Mouse (Mus musculus) regulatory T cell (primary cell): ENCODE data around the gene Spindoc.

Experiments
- in situ Hi-C: fragments of 300-600 bp; cut with MboI, MseI; formaldehyde crosslinking; loops from one replicate; pipeline ENCODE4 v1.15.1; 2025; ENCODE audit warnings: high pct_unique_total_duplicates

The Spindoc gene

GRCm38 (mm10) chr19:7339867-7340266 is 42.9 kb downstream of the Spindoc start:
- in situ Hi-C loops: loop anchor here (10.0 kb wide), 2 partner anchors 105 to 275 kb away; no protein-coding TSS in a partner anchor

DNA sequence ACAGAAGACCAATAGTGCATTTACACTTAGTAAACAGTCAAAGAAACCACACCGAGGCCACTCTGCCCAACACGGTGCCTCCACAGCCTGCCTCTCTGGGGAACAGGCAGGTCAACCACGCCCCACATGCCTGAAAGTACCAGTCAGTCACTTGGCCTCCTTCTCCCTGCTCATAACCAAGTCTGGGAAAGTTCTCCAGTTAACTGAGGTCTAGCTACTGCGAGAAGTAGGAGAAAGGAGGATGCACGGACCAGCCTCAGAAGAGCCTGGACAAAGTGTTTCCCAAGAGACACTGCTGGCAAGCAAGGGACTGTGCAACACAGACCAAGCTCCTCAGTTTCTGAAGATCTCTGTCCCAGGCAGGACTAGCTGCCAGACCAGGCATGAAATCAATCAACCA is 43.8 kb downstream of the Spindoc start:
- in situ Hi-C loops: loop anchor here (10.0 kb wide), 1 partner anchor 274 kb away; no protein-coding TSS in a partner anchor

DNA sequence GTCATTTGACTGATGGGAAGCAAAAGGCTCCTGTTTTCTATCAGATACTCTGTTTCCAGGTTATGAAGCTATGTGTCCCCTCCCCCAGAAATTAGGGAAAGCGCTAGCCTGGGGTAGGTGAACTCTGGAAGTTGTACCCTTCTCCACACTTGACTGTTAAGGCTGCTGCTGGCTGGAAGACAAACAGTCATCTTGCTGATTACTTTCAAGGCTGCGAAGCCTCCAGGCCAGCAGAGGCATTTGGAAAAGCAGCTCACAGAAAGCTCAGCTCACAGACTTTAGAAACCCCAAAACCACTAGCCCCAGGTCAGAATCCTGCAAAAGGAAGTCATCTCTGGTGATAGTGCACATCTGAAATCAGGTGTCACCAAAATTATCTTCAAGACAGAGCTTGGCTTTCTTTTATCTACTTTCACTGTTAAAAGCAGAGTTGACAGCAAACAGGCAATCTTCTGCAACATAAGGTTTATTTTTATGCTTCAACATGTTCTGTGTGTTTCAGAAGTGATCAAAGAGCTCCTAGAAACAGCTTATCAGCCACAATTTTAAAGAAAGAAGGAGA is 44.9 kb downstream of the Spindoc start:
- in situ Hi-C loops: loop anchor here (10.0 kb wide), 1 partner anchor 273 kb away; no protein-coding TSS in a partner anchor

GRCm38 (mm10) chr19:7335656-7336055 is 47.1 kb downstream of the Spindoc start:
- in situ Hi-C loops: loop anchor here (10.0 kb wide), 1 partner anchor 271 kb away; no protein-coding TSS in a partner anchor

GRCm38 (mm10) chr19:7334049-7334448 is 48.7 kb downstream of the Spindoc start:
- in situ Hi-C loops: loop anchor here (5.0 to 10.0 kb wide), 2 partner anchors 47 to 269 kb away; no protein-coding TSS in a partner anchor

- in situ Hi-C loops: no loop called here
These were observed 61.4 kb downstream of the Spindoc start for GRCm38 (mm10) chr19:7321391-7321790.

DNA sequence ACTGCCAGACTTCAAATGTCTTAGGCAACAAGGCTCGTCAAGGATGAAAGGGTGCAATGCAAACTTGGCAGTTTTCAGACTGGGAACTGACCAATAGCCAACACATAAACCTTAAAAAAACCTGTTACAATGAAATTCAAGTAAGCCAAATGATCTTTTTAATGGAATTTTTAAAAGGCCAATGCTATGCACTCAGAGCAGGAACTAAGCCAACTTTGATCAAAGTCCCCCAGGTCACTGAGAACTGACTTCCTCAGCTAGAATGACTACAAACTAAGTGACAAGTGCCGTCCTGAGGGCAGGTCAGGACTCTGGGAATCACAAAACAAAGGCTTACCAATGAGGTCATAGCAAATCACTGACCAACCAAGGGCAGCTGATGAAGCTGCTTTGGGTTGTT is 62.6 kb downstream of the Spindoc start:
- in situ Hi-C loops: no loop called here

GRCm38 (mm10) chr19:7317716-7318115 is 65.1 kb downstream of the Spindoc start:
- in situ Hi-C loops: no loop called here

DNA sequence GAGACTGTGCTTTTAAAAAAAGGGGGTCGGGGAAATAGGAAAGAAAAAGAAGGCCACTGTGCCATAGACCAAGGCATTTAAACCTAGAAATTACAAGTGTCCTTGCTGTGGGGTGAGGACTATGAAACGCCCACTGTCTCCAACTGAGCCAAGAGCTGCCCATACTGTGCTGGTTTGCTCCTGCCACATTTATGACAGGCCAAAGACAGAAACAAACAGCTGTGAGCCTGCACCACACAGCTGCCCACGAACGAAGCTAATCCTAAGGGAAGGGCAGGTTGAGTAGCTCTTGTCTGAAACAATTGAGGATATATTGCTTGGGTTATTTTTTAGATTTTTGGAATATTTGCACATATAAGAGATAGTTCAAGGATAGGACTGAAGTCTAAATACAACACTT is 66.0 kb downstream of the Spindoc start:
- in situ Hi-C loops: no loop called here

- in situ Hi-C loops: no loop called here
These were observed 67.2 kb downstream of the Spindoc start for GRCm38 (mm10) chr19:7315587-7315984.

DNA sequence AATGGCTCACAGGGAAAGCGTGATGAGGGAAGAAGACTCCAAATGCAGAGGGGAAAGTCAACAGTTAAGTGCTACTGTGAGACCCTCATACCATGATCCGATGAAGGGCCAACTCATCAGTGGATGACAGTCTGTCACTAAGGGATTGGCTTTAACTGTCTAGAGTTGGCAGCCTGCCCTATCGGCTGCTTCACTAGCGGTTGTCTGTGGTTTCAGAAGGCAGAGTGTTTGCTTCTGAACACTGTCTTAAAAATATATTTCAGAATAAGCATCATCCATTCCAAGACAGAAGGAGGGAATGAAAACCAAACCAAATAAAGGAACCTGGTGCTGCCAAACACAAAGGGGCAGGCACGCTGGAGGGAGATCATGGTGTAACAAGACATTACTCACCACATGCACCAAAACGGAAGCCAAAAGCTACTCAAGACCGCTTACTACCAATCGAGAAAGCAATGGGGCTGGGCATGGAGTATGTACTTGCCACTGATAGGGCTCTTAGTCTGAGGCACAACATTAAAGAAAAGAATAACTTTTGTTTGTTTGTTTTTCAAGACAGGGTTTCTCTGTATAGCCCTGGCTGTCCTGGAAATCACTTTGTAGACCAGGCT is 67.7 kb downstream of the Spindoc start:
- in situ Hi-C loops: no loop called here

GRCm38 (mm10) chr19:7313660-7314059 is 69.1 kb downstream of the Spindoc start:
- in situ Hi-C loops: no loop called here

- in situ Hi-C loops: no loop called here
These were observed 71.5 kb downstream of the Spindoc start for GRCm38 (mm10) chr19:7311306-7311705.

DNA sequence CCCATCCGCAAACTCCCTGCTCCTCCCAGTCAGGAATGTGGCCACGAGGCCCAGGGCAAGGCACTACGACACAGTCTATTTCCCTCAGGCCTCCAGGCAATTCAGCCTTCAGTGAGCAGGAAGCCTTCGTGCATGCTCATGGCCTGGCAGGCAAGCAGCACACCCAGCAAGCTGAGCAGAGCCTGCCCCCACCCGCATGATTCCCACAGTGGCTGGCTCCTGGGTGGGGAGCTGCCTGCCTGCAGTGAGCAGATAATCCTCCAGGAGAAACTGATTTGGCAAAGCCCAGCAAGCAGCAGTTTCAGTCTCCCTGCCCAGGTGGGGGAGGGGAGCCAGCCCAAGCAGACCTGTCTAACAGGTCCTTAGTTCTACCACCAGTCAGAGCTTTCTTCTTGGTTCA is 72.1 kb downstream of the Spindoc start:
- in situ Hi-C loops: no loop called here

DNA sequence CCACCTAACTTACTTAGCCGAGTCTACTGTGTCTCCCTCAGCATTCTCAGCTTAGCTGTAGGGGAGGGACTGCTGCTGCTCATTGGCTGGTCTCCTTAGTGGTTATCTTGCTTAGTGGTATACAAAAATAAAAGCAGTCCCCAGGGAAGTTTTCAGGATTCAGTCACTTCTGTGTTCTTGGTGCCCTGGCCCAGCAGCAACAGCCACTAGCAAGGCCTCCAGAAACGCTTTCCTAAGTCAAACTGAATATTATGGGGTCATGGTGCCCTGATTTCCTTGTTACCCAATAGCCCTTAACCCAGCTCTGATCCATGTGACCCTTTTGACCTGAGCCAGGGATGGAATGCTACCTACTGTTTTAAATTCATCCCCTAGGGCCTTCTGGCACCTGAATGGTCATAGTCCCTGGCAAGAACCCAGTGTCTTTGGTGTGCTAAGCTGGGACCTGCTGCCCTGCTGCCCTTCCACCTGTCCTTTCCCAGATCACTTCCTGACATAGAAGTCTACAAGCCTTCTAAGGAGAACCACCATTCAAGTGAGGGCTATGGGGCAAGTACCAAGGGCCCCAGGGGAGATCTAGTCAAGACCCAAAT is 73.0 kb downstream of the Spindoc start:
- in situ Hi-C loops: no loop called here

GRCm38 (mm10) chr19:7307995-7308770 is 74.6 kb downstream of the Spindoc start:
- in situ Hi-C loops: no loop called here

DNA sequence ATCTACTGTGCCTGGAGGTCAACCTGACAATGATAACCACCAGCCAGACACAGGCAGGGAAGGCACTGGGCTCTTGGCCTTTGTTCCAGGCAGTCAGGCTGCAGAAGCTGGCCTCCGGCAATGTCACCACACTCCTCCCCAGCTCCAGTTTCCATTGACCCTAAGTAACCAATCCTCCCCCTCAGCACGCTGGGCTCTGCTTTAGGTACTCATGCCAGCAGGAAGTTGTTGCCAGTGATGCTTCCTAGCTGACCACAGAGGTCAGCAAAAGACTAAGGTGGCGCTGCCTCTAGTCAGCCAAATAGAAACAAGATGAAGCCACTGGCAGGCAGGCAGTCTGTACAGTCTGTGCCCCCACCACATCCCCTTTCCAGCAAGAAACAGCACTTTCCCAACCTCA is 75.8 kb downstream of the Spindoc start:
- in situ Hi-C loops: no loop called here

DNA sequence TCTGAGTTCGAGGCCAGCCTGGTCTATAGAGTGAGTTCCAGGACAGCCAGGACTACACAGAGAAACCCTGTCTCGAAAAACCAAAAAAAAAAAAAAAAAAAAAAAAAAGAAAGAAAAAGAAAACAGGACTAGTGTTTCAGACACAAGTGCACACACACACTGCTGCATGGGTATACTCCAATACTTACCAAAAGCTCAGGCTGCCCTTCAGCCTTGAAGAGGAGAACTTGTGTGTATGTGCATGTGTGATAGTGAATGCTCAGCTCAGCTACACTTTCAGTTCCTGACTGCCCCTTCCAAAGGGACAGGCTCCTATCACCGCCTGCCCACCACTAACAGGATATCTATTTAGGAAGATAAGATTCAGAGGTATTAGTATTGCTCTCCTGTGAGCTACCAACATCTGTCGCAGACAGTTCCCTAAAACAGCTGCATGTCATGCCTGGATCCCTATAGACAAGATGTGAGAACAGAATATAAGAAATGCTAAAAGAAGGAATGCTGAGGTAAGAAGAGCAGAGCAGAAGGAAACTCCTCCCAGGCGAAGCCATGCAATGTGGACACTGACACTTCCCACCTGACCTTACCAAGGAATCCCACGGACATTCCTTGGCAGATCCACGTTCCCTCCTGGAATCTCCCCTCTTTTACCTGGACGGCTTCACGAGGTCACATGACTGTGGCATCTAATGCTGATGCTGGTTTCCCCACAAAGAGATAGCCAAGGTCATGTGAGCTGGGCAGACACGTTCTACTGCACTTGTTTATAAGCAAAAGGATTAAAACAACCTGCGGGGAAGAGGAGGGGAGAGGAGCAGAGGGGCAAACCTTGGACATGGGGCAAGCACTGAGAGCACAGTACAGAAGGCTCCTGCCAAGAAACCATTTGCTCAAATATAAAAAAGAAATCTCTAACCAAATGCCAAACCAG is 77.1 kb downstream of the Spindoc start:
- in situ Hi-C loops: no loop called here

- in situ Hi-C loops: no loop called here
These were observed 78.0 kb downstream of the Spindoc start for GRCm38 (mm10) chr19:7304801-7305200.
